Mouse (Mus musculus) kidney, embryonic 15.5 days (tissue): ENCODE results near the gene Nudt12. TPM values are rescaled to one million over a fixed set of nuclear protein-coding genes. Genes with fewer than 3 reads are reported as not detected.
A peak's percentile ranks its signal among the peaks of the same experiment; 100 is the strongest.

Experiments
- ATAC-seq: fragments of 200-750 bp; cut with Nextera tagmentation; replicated peaks from 2 replicates; pipeline ENCODE4 v1.8.0; 2017; ENCODE audit warnings: moderate TSS enrichment; ENCODE audit not compliant: low FRiP score
- H3K27ac ChIP-seq: fragments of 300-500 bp; sonication (generic); 2 replicates; pipeline ENCODE4 v1.5.1; 2015; ENCODE audit warnings: mild to moderate bottlenecking, inconsistent platforms
- H3K27me3 ChIP-seq: fragments of 300-500 bp; sonication (generic); 2 replicates; pipeline ENCODE4 v1.6.1; 2015; ENCODE audit warnings: inconsistent platforms
- H3K36me3 ChIP-seq: fragments of 300-500 bp; sonication (generic); 2 replicates; pipeline ENCODE4 v1.6.1; 2015; ENCODE audit warnings: inconsistent platforms
- H3K4me1 ChIP-seq: fragments of 300-500 bp; sonication (generic); 2 replicates; pipeline ENCODE4 v1.6.1; 2015; ENCODE audit warnings: inconsistent platforms
- H3K4me2 ChIP-seq: fragments of 300-500 bp; sonication (generic); 2 replicates; pipeline ENCODE4 v1.6.1; 2015; ENCODE audit warnings: moderate library complexity, mild to moderate bottlenecking, inconsistent platforms
- H3K4me3 ChIP-seq: fragments of 300-500 bp; sonication (generic); replicated peaks from 2 replicates; pipeline ENCODE4 v1.5.1; 2015; ENCODE audit warnings: mild to moderate bottlenecking, inconsistent platforms
- H3K9ac ChIP-seq: fragments of 300-500 bp; sonication (generic); 2 replicates; pipeline ENCODE4 v1.6.1; 2015; ENCODE audit warnings: mild to moderate bottlenecking, inconsistent platforms
- H3K9me3 ChIP-seq: fragments of 300-500 bp; sonication (generic); replicated peaks from 2 replicates; pipeline ENCODE4 v1.6.1; 2016; ENCODE audit warnings: inconsistent platforms
- WGBS: fragments of 180-500 bp; shearing (Covaris S2); methylation state at CpG from one replicate; pipeline ENCODE4 v1.1.7; 2015; ENCODE audit warnings: mixed read lengths; 5-methylcytosine and 5-hydroxymethylcytosine counted together
- polyA plus RNA-seq: library from polyadenylated mRNA; unstranded; fragments of >200 nt; fragmentation: Nextera tagmentation; extraction: Ambion mirVana; gene quantifications from 2 replicates; pipeline ENCODE4 v1.2.1, GENCODE M21; 2015

The Nudt12 gene
- 7.6 and 9.5 TPM in 2 replicates for polyA plus RNA-seq

GRCm38 (mm10) chr17:59013091-59013459, at the start of gene Nudt12:
Nudt12 (minus strand) TSS chr17:59013372.
- H3K9me3 ChIP-seq, result no peaks in the 10 kb centered on the region
- H3K4me2 ChIP-seq, result peak within 1 kb of the TSS; percentile 77
- H3K27ac ChIP-seq, result peak within 1 kb of the TSS; percentile 85
- WGBS, result under 1% methylated on average over 22 of the region's 22 CpGs
- H3K9ac ChIP-seq, result peak within 1 kb of the TSS; percentile 67
- H3K36me3 ChIP-seq, result peaks cover 5% of the 10 kb centered on the region; the same call in 1 of the 2 replicates
- H3K27me3 ChIP-seq, result no peaks in the 10 kb centered on the region
- H3K4me1 ChIP-seq, result 0 out of 2 replicates have a peak, but pooled peaks cover 3% of the 10 kb centered on the region
- peak; percentile 96 for ATAC-seq
- H3K4me3 ChIP-seq, result peak within 1 kb of the TSS; percentile 68

GRCm38 (mm10) chr17:59053306-59053705, 40.1 kb upstream of the Nudt12 start:
- H3K9ac ChIP-seq, result no peak overlapping the region
- H3K4me2 ChIP-seq, result no peak overlapping the region
- no peaks in the 10 kb centered on the region for H3K36me3 ChIP-seq
- no peak overlapping the region for H3K27ac ChIP-seq
- no peaks in the 10 kb centered on the region for H3K27me3 ChIP-seq
- H3K4me1 ChIP-seq, result no peaks in the 10 kb centered on the region
- H3K9me3 ChIP-seq, result no peaks in the 10 kb centered on the region
- no peak for ATAC-seq
- no peak overlapping the region for H3K4me3 ChIP-seq
- WGBS, result 62% methylated on average over 4 of the region's 4 CpGs

GRCm38 (mm10) chr17:59039754-59040153, 26.6 kb upstream of the Nudt12 start:
- WGBS, result 38% methylated on average over 5 of the region's 5 CpGs
- ATAC-seq, result no peak

GRCm38 (mm10) chr17:59033445-59033844, 20.3 kb upstream of the Nudt12 start:
- no peak overlapping the region for H3K27ac ChIP-seq
- no peaks in the 10 kb centered on the region for H3K27me3 ChIP-seq
- no peaks in the 10 kb centered on the region for H3K36me3 ChIP-seq
- H3K4me2 ChIP-seq, result no peak overlapping the region
- WGBS, result 48% methylated on average over 3 of the region's 3 CpGs
- H3K4me1 ChIP-seq, result peaks cover 2% of the 10 kb centered on the region; the same call in 1 of the 2 replicates
- no peak overlapping the region for H3K4me3 ChIP-seq
- H3K9me3 ChIP-seq, result no peaks in the 10 kb centered on the region
- ATAC-seq, result 0 out of 2 replicates have a peak, but pooled peaks have one; percentile 49
- no peak overlapping the region for H3K9ac ChIP-seq

More at GRCm38 (mm10) chr17:59039754-59040153, 26.6 kb upstream of the Nudt12 start:
- H3K4me3 ChIP-seq, result no peak overlapping the region
- H3K4me1 ChIP-seq, result no peaks in the 10 kb centered on the region
- H3K27ac ChIP-seq, result no peak overlapping the region
- H3K36me3 ChIP-seq, result no peaks in the 10 kb centered on the region
- H3K9ac ChIP-seq, result no peak overlapping the region
- H3K4me2 ChIP-seq, result no peak overlapping the region
- H3K9me3 ChIP-seq, result no peaks in the 10 kb centered on the region
- H3K27me3 ChIP-seq, result no peaks in the 10 kb centered on the region

- Histone ChIP-seq H3K4me3 (no peak overlapping the region), H3K27me3 (no peaks in the 10 kb centered on the region), H3K27ac (no peak overlapping the region), H3K9me3 (no peaks in the 10 kb centered on the region), H3K4me1 (peaks cover 14% of the 10 kb centered on the region; the same call in 1 of the 2 replicates), H3K4me2 (no peak overlapping the region), H3K9ac (no peak overlapping the region), H3K36me3 (no peaks in the 10 kb centered on the region)
- 65% methylated on average over 3 of the region's 3 CpGs for WGBS
- ATAC-seq, result no peak
Measured at GRCm38 (mm10) chr17:59026336-59026735, 13.2 kb upstream of the Nudt12 start.

- Histone ChIP-seq H3K9ac (no peak overlapping the region), H3K4me3 (no peak overlapping the region), H3K4me2 (0 out of 2 replicates have a peak overlapping the region, but pooled peaks have one; percentile 12), H3K27ac (no peak overlapping the region), H3K4me1 (peaks cover 14% of the 10 kb centered on the region; the same call in 1 of the 2 replicates), H3K9me3 (no peaks in the 10 kb centered on the region), H3K36me3 (no peaks in the 10 kb centered on the region), H3K27me3 (no peaks in the 10 kb centered on the region)
- 14% methylated on average over 6 of the region's 6 CpGs for WGBS
- ATAC-seq, result no peak
Measured at GRCm38 (mm10) chr17:59024502-59024901, 11.3 kb upstream of the Nudt12 start.

GRCm38 (mm10) chr17:59023971-59024370, 10.8 kb upstream of the Nudt12 start:
- Histone ChIP-seq H3K4me2 (0 out of 2 replicates have a peak overlapping the region, but pooled peaks have one; percentile 12), H3K9ac (no peak overlapping the region), H3K36me3 (no peaks in the 10 kb centered on the region), H3K9me3 (no peaks in the 10 kb centered on the region), H3K27me3 (no peaks in the 10 kb centered on the region), H3K27ac (no peak overlapping the region), H3K4me3 (no peak overlapping the region), H3K4me1 (peaks cover 14% of the 10 kb centered on the region; the same call in 1 of the 2 replicates)
- ATAC-seq, result peak; percentile 64; the same call in 1 of the 2 replicates
- WGBS, result 28% methylated on average over 5 of the region's 5 CpGs

- Histone ChIP-seq H3K9ac (no peak overlapping the region), H3K27ac (no peak overlapping the region), H3K4me2 (no peak overlapping the region), H3K4me3 (no peak overlapping the region), H3K4me1 (peaks cover 9% of the 10 kb centered on the region; the same call in 1 of the 2 replicates), H3K27me3 (no peaks in the 10 kb centered on the region), H3K9me3 (no peaks in the 10 kb centered on the region), H3K36me3 (no peaks in the 10 kb centered on the region)
- ATAC-seq, result no peak
- 80% methylated on average over 4 of the region's 4 CpGs for WGBS
Measured at GRCm38 (mm10) chr17:59018666-59019065, 5.5 kb upstream of the Nudt12 start.

GRCm38 (mm10) chr17:59012421-59013090, 616 bp downstream of the Nudt12 start:
- ATAC-seq, result peak; percentile 82
- H3K36me3 ChIP-seq, result peaks cover 5% of the 10 kb centered on the region; the same call in 1 of the 2 replicates
- H3K27ac ChIP-seq, result peak overlapping the region; percentile 85
- H3K4me2 ChIP-seq, result peak overlapping the region; percentile 77
- H3K27me3 ChIP-seq, result no peaks in the 10 kb centered on the region
- H3K4me3 ChIP-seq, result peak overlapping the region; percentile 68
- H3K4me1 ChIP-seq, result 0 out of 2 replicates have a peak, but pooled peaks cover 3% of the 10 kb centered on the region
- WGBS, result 7% methylated on average over 15 of the region's 15 CpGs
- no peaks in the 10 kb centered on the region for H3K9me3 ChIP-seq
- peak overlapping the region; percentile 67 for H3K9ac ChIP-seq

GRCm38 (mm10) chr17:59011546-59012307, 1.4 kb downstream of the Nudt12 start:
- H3K4me3 ChIP-seq, result no peak overlapping the region
- H3K27ac ChIP-seq, result no peak overlapping the region
- no peak overlapping the region for H3K9ac ChIP-seq
- H3K36me3 ChIP-seq, result peaks cover 5% of the 10 kb centered on the region; the same call in 1 of the 2 replicates
- no peaks in the 10 kb centered on the region for H3K9me3 ChIP-seq
- H3K27me3 ChIP-seq, result no peaks in the 10 kb centered on the region
- H3K4me2 ChIP-seq, result peak overlapping the region; percentile 77
- 84% methylated on average over 13 of the region's 13 CpGs for WGBS
- ATAC-seq, result no peak
- 0 out of 2 replicates have a peak, but pooled peaks cover 3% of the 10 kb centered on the region for H3K4me1 ChIP-seq

- Histone ChIP-seq H3K9me3 (no peaks in the 10 kb centered on the region), H3K4me2 (no peak within 1 kb of the TSS), H3K4me3 (no peak within 1 kb of the TSS), H3K27ac (no peak within 1 kb of the TSS), H3K36me3 (no peaks in the 10 kb centered on the region), H3K9ac (no peak within 1 kb of the TSS), H3K27me3 (no peaks in the 10 kb centered on the region), H3K4me1 (no peaks in the 10 kb centered on the region)
- no peak for ATAC-seq
- 90% methylated on average over 6 of the region's 6 CpGs for WGBS
Measured at GRCm38 (mm10) chr17:58991275-58991674, 21.9 kb downstream of the Nudt12 start, which contains the start of gene Pdzph1. Pdzph1 (minus strand) TSS chr17:58991375.

- Histone ChIP-seq H3K27me3 (no peaks in the 10 kb centered on the region), H3K36me3 (no peaks in the 10 kb centered on the region), H3K4me2 (no peak overlapping the region), H3K27ac (no peak overlapping the region), H3K4me3 (no peak overlapping the region), H3K4me1 (no peaks in the 10 kb centered on the region), H3K9me3 (no peaks in the 10 kb centered on the region), H3K9ac (no peak overlapping the region)
- WGBS, result 79% methylated on average over 5 of the region's 5 CpGs
- no peak for ATAC-seq
Measured at GRCm38 (mm10) chr17:58973237-58973636, 39.9 kb downstream of the Nudt12 start.
